Mouse (Mus musculus) skeletal muscle tissue, adult 2 months (tissue): ENCODE measurements at regions not wholly inside any gene's neighbourhood (a gene's known extent, or its start where the extent isn't known, plus 50 kb on each side); places are given as distances from the start of the nearest gene placed in this dataset.
"Not testable (repeated sequence)": the region's sequence is repeated elsewhere in the genome, so short reads cannot be mapped to it uniquely, and the experiment has no call there.

Experiments
- DNase-seq: peaks from one replicate; pipeline ENCODE4 v3.0.0-alpha.2; 2012; ENCODE audit warnings: low read depth, low spot score

GRCm38 (mm10) chr12:25469181-25469580, 372.2 kb upstream of the Id2 start:
- DNase-seq: no peak

DNA sequence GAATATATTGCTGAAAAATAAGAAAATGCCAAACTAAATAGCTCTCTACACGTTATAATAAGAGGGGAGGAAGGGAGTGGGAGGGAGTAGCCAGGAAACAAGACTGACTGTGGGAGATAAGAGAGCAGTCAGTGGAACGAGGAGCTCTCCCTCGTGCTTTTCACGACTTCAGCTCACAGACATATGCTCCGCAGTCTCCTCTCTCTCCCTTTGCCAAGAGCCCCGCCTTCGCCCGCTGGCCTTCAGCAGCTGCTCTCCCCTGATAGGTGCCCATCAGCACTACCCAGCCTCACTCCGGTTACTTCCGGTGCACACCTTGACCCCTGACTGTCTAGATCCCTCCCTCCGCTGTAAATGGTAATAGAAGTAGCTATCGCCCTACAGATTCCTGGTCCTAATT, 370.8 kb upstream of the Id2 start:
- no peak for DNase-seq

DNA sequence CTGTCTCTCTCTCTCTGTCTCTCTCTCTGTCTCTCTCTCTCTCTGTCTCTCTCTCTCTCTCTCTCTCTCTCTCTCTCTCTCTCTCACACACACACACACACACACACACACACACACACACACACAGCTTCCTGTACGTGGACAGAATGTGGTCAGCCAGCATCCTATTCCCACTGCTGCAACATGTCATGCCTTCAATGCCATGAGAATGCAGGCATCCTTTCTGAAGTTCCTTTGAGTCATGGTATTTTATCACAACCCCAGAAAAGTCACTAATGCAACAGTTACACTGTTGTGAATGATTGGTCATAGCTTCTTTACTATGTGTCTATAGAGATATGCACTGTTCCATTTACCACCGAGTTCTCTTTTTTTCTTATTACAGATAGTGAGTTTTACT, 365.8 kb upstream of the Id2 start:
- DNase-seq: not testable (repeated sequence)

GRCm38 (mm10) chr12:25455281-25455989, 358.5 kb upstream of the Id2 start:
- no peak for DNase-seq

DNA sequence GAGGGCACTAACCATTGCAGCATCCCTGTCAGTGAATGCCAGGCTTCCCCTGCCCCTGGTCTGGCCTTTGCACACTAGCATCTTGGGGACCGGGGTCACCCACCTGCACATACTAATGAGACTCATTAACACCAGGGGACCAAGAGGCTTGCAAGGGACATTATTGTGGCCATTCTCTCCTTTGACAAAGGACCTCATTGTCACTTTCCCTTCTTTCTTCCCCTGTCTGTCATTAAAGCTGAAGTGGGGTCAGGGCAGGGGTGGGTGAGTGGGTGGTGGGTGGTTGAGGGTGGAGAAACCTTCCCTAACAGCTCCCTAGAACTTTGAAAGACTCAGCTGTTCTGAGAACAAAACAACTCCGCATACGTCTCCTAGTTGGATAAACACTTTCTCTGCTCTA, 356.4 kb upstream of the Id2 start:
- DNase-seq: no peak

DNA sequence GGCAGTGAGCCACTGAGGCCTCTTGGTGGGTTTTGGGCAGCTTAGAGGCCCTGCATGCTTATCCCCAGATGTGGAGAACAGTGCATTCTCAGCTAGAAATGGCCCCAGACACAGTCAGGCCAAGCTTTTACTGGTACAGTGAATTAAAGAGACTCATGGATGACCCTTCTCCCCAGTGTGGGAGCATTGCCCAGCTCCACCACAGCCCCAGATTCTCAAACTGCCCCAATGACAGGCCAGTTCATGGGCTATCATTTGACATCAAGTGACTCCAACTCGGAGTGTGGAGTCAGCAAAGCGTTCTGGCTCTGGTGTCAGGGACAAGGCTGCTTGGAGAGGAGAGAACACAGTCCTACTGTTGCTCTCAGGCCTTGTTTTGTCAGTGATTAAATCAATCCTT, 354.2 kb upstream of the Id2 start:
- DNase-seq: no peak

GRCm38 (mm10) chr12:25444355-25444754, 347.4 kb upstream of the Id2 start:
- DNase-seq: no peak

GRCm38 (mm10) chr12:25439029-25439551, 342.1 kb upstream of the Id2 start:
- DNase-seq: no peak

- DNase-seq: peak; percentile 27
Observed at GRCm38 (mm10) chr12:25438217-25439028, 341.5 kb upstream of the Id2 start.

DNA sequence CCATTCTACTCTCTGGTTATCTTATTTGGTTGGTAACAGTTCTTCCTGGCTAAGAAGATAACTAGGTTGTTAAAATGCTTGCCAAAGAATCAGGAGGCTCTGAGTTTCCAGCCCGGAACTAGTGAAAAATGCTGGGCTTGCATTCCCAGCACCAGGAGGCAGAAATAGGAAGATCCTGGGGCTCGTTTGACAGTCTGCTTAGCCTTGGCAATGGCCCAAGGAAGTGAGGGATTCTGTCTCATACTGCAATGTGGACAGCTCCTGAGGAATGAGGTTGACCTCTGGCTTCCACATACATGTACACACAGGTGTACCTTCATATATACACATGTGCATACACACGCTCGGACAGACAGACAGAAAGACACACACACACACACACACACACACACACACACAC, 340.6 kb upstream of the Id2 start:
- DNase-seq: no peak

DNA sequence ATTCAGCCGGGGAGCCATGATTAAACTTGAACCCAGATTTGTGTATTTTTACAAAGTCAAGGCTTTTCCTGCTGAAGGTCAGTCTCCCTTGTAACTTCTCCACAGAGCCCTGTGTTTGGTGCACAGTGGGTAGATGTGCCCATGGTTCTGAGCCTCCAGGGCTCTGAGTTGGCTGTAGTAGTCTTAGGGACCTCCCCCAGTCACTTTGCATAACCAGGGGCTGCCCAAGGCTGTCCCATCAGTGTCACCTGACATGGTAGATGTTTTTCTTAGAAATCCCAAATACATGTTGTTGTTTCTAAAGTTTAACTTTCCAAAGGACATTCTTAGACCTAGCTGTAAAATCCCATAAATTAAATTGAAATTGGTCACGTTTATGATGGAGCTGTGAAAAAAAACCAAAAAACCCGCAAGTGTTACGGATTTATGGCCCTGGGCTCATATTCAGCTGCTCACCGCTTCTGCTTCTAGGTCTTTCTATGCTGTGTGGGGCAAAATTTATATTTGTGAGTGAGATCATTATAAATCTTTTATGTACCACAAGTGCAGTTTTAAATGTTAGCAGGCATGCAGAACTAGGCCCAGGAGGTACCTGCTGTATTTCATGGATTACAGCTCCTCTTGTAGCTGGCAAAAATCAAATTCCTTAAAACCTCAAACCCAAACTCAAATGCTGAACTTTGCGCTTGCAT, 339.4 kb upstream of the Id2 start:
- no peak for DNase-seq

DNA sequence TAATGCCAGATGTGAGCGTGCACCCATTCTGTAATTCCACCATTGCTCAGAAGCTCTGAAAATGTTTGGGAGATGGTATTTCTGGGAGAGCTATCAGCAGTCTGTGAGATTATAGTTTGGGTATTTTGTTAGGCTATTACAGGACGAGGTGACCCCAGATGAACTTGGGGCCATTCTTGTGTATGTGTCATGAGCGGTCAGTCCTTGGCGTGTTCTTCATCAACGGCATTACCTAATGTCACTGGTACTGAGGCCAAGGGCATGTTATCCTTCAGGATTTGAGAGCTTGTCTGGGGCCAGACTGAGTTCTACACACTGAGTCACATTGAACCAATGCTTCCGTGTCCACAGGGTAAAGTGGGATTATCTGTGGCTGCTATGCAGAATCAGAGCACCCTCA, 335.9 kb upstream of the Id2 start:
- DNase-seq: no peak

- no peak for DNase-seq
Observed at GRCm38 (mm10) chr12:25430911-25431310, 334.0 kb upstream of the Id2 start.

- no peak for DNase-seq
Observed at GRCm38 (mm10) chr12:25427911-25428642, 331.1 kb upstream of the Id2 start.

DNA sequence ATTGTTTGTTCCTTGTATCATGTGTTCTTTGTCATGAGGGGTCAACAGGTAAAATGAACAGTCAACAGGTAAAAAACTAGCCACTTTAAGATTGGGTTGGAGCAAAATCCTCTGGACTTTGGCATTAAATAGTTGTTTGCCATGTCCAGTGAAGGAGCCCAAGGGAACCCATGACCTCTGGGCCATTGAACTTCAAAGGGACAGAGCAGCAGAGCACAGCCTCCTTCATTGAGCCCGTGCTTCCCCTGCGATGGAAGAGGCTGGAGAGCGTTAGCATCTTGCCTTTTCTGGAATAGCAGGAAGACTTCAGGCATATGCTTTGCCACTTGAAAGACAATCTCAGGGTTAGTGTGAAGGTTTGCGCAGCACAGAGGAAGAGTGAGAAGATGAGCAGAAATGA, 320.4 kb upstream of the Id2 start:
- DNase-seq: no peak

GRCm38 (mm10) chr12:25416571-25416970, 319.6 kb upstream of the Id2 start:
- DNase-seq: no peak

GRCm38 (mm10) chr12:25415641-25416040, 318.7 kb upstream of the Id2 start:
- no peak for DNase-seq

- DNase-seq: no peak
Observed at GRCm38 (mm10) chr12:25415232-25415631, 318.3 kb upstream of the Id2 start.

DNA sequence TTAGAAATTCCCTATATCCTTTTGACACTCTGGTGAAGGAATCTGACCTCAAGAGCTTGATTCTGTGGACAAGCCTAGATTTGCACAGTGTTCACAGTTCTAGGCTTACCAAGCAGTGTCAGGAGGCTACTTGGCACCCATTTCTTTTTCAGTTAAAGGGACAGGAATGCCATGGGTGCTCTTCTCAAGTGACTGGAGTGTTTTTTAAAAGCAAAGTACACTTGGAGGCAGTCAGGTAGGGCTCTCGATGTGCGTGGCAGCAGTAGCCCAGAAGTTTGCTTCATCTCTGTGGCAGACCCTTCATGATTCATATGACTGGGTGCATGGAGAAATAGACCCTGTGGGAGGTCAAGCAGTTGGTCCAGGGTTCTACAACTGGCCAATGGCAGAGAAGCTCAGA, 310.4 kb upstream of the Id2 start:
- DNase-seq: no peak

DNA sequence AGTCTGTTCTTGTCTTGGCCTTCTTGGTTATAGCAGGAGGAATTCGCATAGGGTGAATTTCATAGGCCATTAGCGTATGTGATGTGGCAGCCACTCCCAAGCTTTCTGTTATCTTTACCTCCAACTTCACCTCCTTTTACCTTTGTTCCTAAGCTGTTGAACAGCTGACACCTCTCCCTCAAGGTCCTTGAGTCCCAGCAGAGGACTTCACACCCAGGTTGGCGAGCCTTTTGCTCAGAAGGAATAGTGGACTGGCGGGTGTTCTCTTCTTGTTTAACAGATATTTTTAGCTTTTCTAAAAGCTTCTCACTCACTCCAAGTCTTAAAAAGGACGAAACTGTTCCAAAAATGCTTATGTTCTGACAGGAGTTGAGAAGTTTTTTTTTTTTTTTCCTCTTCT, 303.4 kb upstream of the Id2 start:
- DNase-seq: no peak

DNA sequence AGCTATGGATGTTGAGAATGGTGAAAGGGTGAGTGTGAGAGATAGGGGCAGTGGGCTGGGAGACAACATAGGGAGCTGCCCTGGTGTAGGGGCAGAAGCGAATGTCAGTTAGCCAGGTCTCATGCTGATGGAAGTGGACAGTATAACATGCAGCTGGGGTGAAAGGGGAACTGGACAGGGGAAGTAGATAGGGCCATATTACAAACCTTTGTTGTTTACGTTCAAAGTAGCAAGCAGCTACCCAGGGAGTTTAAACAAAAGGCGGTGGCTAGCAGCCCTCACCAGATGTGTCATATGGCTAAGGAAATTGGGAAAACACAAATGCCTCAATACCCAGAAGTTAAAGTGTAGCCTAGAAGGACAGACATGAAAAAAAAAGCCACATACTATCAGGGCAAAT, 301.8 kb upstream of the Id2 start:
- DNase-seq: no peak

GRCm38 (mm10) chr12:25394326-25394725, 297.4 kb upstream of the Id2 start:
- no peak for DNase-seq
